Mouse (Mus musculus) gastrocnemius, postnatal 14 days (tissue): ENCODE measurements around the gene Eif4e1b. TPM values are rescaled to one million over a fixed set of nuclear protein-coding genes. Genes with fewer than 3 reads are reported as not detected.
"Not testable (repeated sequence)": the region's sequence is repeated elsewhere in the genome, so short reads cannot be mapped to it uniquely, and the experiment has no call there.

Experiments
- DNase-seq: peaks from one replicate; pipeline ENCODE4 v3.0.0; 2021; ENCODE audit warnings: mixed read lengths
- intact Hi-C: fragments of 180-260 bp; cut with DNase I; formaldehyde crosslinking; loops from one replicate; pipeline ENCODE4 v1.15.1; 2025; ENCODE audit warnings: low total_unique reads
- total RNA-seq, 2 experiments: library from RNA; stranded (reverse); gene quantifications; 2 replicates each; pipeline ENCODE4 v1.2.3; 2021

Eif4e1b gene
- total RNA-seq, 2 experiments from 2014 or later: not detected

GRCm38 (mm10) chr13:54758045-54758755 lies 25.6 kb upstream of the Eif4e1b start:
- intact Hi-C loops: no loop called here
- DNase-seq: peak; percentile 81

- no peak for DNase-seq
- intact Hi-C loops: no loop called here
These were observed 24.9 kb upstream of the Eif4e1b start for GRCm38 (mm10) chr13:54758756-54759470.

GRCm38 (mm10) chr13:54759496-54759895 lies 24.3 kb upstream of the Eif4e1b start:
- DNase-seq: no peak
- intact Hi-C loops: no loop called here

- DNase-seq: no peak
- intact Hi-C loops: no loop called here
These were observed 23.5 kb upstream of the Eif4e1b start for GRCm38 (mm10) chr13:54760164-54760795.

GRCm38 (mm10) chr13:54760906-54761305 lies 22.9 kb upstream of the Eif4e1b start:
- intact Hi-C loops: no loop called here
- DNase-seq: no peak

GRCm38 (mm10) chr13:54765281-54766191 lies 18.3 kb upstream of the Eif4e1b start:
- intact Hi-C loops: no loop called here
- DNase-seq: no peak

GRCm38 (mm10) chr13:54766192-54766768 lies 17.5 kb upstream of the Eif4e1b start, which contains the start of gene Sncb:
Gene Sncb, minus strand, starts transcription at chr13:54766595.
- intact Hi-C loops: no loop called here
- DNase-seq: peak; percentile 53

- intact Hi-C loops: no loop called here
These were observed 16.8 kb upstream of the Eif4e1b start for GRCm38 (mm10) chr13:54767012-54767411.

GRCm38 (mm10) chr13:54780592-54780991 lies 3.2 kb upstream of the Eif4e1b start:
- peak; percentile 58 for DNase-seq
- intact Hi-C loops: no loop called here

More at GRCm38 (mm10) chr13:54767012-54767411, 16.8 kb upstream of the Eif4e1b start:
- no peak for DNase-seq

- no peak for DNase-seq
- intact Hi-C loops: no loop called here
These were observed 2.7 kb upstream of the Eif4e1b start for GRCm38 (mm10) chr13:54781086-54781485.

- no peak for DNase-seq
- intact Hi-C loops: no loop called here
These were observed 563 bp upstream of the Eif4e1b start for GRCm38 (mm10) chr13:54783235-54783634.

- DNase-seq, intact Hi-C loops: not testable (repeated sequence)
These were observed 3.8 kb downstream of the Eif4e1b start for GRCm38 (mm10) chr13:54787591-54787990.

- peak; percentile 97 for DNase-seq
- intact Hi-C loops: no loop called here
These were observed 5.2 kb downstream of the Eif4e1b start, which contains the start of gene Tspan17 for GRCm38 (mm10) chr13:54788740-54789560. Gene Tspan17, plus strand, starts transcription at chr13:54789377.

- intact Hi-C loops: loop anchor here (10.0 kb wide), 1 partner anchor 385 kb away; no protein-coding TSS in a partner anchor
These were observed 6.0 kb downstream of the Eif4e1b start for GRCm38 (mm10) chr13:54789561-54790397.

GRCm38 (mm10) chr13:54792259-54793230 lies 8.7 kb downstream of the Eif4e1b start:
- intact Hi-C loops: loop anchor here (10.0 kb wide), 1 partner anchor 382 kb away; no protein-coding TSS in a partner anchor
- no peak for DNase-seq

More at GRCm38 (mm10) chr13:54789561-54790397, 6.0 kb downstream of the Eif4e1b start:
- DNase-seq: peak; percentile 61
